Mouse (Mus musculus): ENCODE measurements around the gene Inafm2. TPM values are rescaled to one million over a fixed set of nuclear protein-coding genes. Genes with fewer than 3 reads are reported as not detected.

Gene Inafm2
- polyA plus RNA-seq, 1 experiment from 2014 or later: 26.0 TPM

- Histone ChIP-seq H3K27ac (ENCODE audit: low read length) (no peak overlapping the region), H3K4me2 (ENCODE audit: low read depth, low read length) (no peak overlapping the region), H3K27me3 (ENCODE audit: control insufficient read depth, insufficient read depth, low read length) (no peaks in the 10 kb centered on the region; the same call in 1 of the 2 replicates), H3K9ac (ENCODE audit: low read length) (no peak overlapping the region), H3K4me1 (ENCODE audit: control insufficient read depth, insufficient read depth, low read length) (peaks cover 18% of the 10 kb centered on the region), H3K9me3 (replicated peaks; ENCODE audit: control insufficient read depth, low read length) (no peaks in the 10 kb centered on the region), H3K36me3 (ENCODE audit: control insufficient read depth, insufficient read depth, low read length) (no peaks in the 10 kb centered on the region), H3K4me3 (replicated peaks; ENCODE audit: low read length) (no peak overlapping the region)
- WGBS: 79% methylated on average over 5 of the region's 5 CpGs
- no peak for ATAC-seq (ENCODE audit: insufficient read depth, low FRiP score)
These were observed 13.6 kb upstream of the Inafm2 start for GRCm38 (mm10) chr2:118731981-118732380.

- H3K36me3 ChIP-seq (ENCODE audit: control insufficient read depth, insufficient read depth, low read length): no peaks in the 10 kb centered on the region
- H3K9me3 ChIP-seq (replicated peaks; ENCODE audit: control insufficient read depth, low read length): no peaks in the 10 kb centered on the region
- WGBS: 61% methylated on average over 5 of the region's 5 CpGs
- no peak for ATAC-seq (ENCODE audit: insufficient read depth, low FRiP score)
- peaks cover 12% of the 10 kb centered on the region for H3K4me1 ChIP-seq (ENCODE audit: control insufficient read depth, insufficient read depth, low read length)
- H3K27ac ChIP-seq (ENCODE audit: low read length): no peak overlapping the region
- H3K27me3 ChIP-seq (ENCODE audit: control insufficient read depth, insufficient read depth, low read length): no peaks in the 10 kb centered on the region; the same call in 1 of the 2 replicates
- no peak overlapping the region for H3K9ac ChIP-seq (ENCODE audit: low read length)
- H3K4me3 ChIP-seq (replicated peaks; ENCODE audit: low read length): no peak overlapping the region
- H3K4me2 ChIP-seq (ENCODE audit: low read depth, low read length): no peak overlapping the region
These were observed 12.2 kb upstream of the Inafm2 start for GRCm38 (mm10) chr2:118733341-118733740.

GRCm38 (mm10) chr2:118740341-118740740, 5.2 kb upstream of the Inafm2 start:
- Histone ChIP-seq H3K9me3 (replicated peaks; ENCODE audit: control insufficient read depth, low read length) (no peaks in the 10 kb centered on the region), H3K4me1 (ENCODE audit: control insufficient read depth, insufficient read depth, low read length) (peaks cover 3% of the 10 kb centered on the region; the same call in 1 of the 2 replicates), H3K27me3 (ENCODE audit: control insufficient read depth, insufficient read depth, low read length) (peaks cover 6% of the 10 kb centered on the region; the same call in 1 of the 2 replicates), H3K36me3 (ENCODE audit: control insufficient read depth, insufficient read depth, low read length) (no peaks in the 10 kb centered on the region), H3K4me2 (ENCODE audit: low read depth, low read length) (no peak overlapping the region), H3K4me3 (replicated peaks; ENCODE audit: low read length) (no peak overlapping the region), H3K9ac (ENCODE audit: low read length) (no peak overlapping the region), H3K27ac (ENCODE audit: low read length) (no peak overlapping the region)
- 58% methylated on average over 3 of the region's 3 CpGs for WGBS
- no peak for ATAC-seq (ENCODE audit: insufficient read depth, low FRiP score)

- Histone ChIP-seq H3K27me3 (ENCODE audit: control insufficient read depth, insufficient read depth, low read length) (peaks cover 6% of the 10 kb centered on the region; the same call in 1 of the 2 replicates), H3K4me2 (ENCODE audit: low read depth, low read length) (no peak overlapping the region), H3K4me1 (ENCODE audit: control insufficient read depth, insufficient read depth, low read length) (peaks cover 3% of the 10 kb centered on the region; the same call in 1 of the 2 replicates), H3K36me3 (ENCODE audit: control insufficient read depth, insufficient read depth, low read length) (no peaks in the 10 kb centered on the region), H3K4me3 (replicated peaks; ENCODE audit: low read length) (no peak overlapping the region), H3K9ac (ENCODE audit: low read length) (no peak overlapping the region), H3K27ac (ENCODE audit: low read length) (no peak overlapping the region), H3K9me3 (replicated peaks; ENCODE audit: control insufficient read depth, low read length) (no peaks in the 10 kb centered on the region)
- no peak for ATAC-seq (ENCODE audit: insufficient read depth, low FRiP score)
- WGBS: 58% methylated on average over 9 of the region's 9 CpGs
These were observed 4.4 kb upstream of the Inafm2 start for GRCm38 (mm10) chr2:118741183-118741582.

- ATAC-seq (ENCODE audit: insufficient read depth, low FRiP score): no peak
- 24% methylated on average over 8 of the region's 8 CpGs for WGBS
- no peak overlapping the region for H3K4me2 ChIP-seq (ENCODE audit: low read depth, low read length)
These were observed 2.2 kb upstream of the Inafm2 start for GRCm38 (mm10) chr2:118743261-118743943.

GRCm38 (mm10) chr2:118744621-118745020, 937 bp upstream of the Inafm2 start:
- peaks cover 14% of the 10 kb centered on the region; the same call in 1 of the 2 replicates for H3K4me1 ChIP-seq (ENCODE audit: control insufficient read depth, insufficient read depth, low read length)
- H3K4me2 ChIP-seq (ENCODE audit: low read depth, low read length): peak overlapping the region; percentile 95
- H3K36me3 ChIP-seq (ENCODE audit: control insufficient read depth, insufficient read depth, low read length): no peaks in the 10 kb centered on the region
- peak overlapping the region; percentile 92; the same call in 1 of the 2 replicates for H3K9ac ChIP-seq (ENCODE audit: low read length)
- no peak for ATAC-seq (ENCODE audit: insufficient read depth, low FRiP score)
- no peak overlapping the region for H3K27ac ChIP-seq (ENCODE audit: low read length)
- H3K9me3 ChIP-seq (replicated peaks; ENCODE audit: control insufficient read depth, low read length): no peaks in the 10 kb centered on the region
- peaks cover 6% of the 10 kb centered on the region; the same call in 1 of the 2 replicates for H3K27me3 ChIP-seq (ENCODE audit: control insufficient read depth, insufficient read depth, low read length)
- H3K4me3 ChIP-seq (replicated peaks; ENCODE audit: low read length): no peak overlapping the region
- WGBS: 10% methylated on average over 7 of the region's 7 CpGs

More at GRCm38 (mm10) chr2:118743261-118743943, 2.2 kb upstream of the Inafm2 start:
- H3K4me3 ChIP-seq (replicated peaks; ENCODE audit: low read length): no peak overlapping the region
- H3K27me3 ChIP-seq (ENCODE audit: control insufficient read depth, insufficient read depth, low read length): peaks cover 6% of the 10 kb centered on the region; the same call in 1 of the 2 replicates
- H3K27ac ChIP-seq (ENCODE audit: low read length): no peak overlapping the region
- no peaks in the 10 kb centered on the region for H3K9me3 ChIP-seq (replicated peaks; ENCODE audit: control insufficient read depth, low read length)
- no peak overlapping the region for H3K9ac ChIP-seq (ENCODE audit: low read length)
- H3K36me3 ChIP-seq (ENCODE audit: control insufficient read depth, insufficient read depth, low read length): no peaks in the 10 kb centered on the region
- H3K4me1 ChIP-seq (ENCODE audit: control insufficient read depth, insufficient read depth, low read length): peaks cover 12% of the 10 kb centered on the region; the same call in 1 of the 2 replicates

- Histone ChIP-seq H3K9me3 (replicated peaks; ENCODE audit: control insufficient read depth, low read length) (no peaks in the 10 kb centered on the region), H3K27ac (ENCODE audit: low read length) (peak overlapping the region; percentile 27), H3K36me3 (ENCODE audit: control insufficient read depth, insufficient read depth, low read length) (no peaks in the 10 kb centered on the region), H3K4me2 (ENCODE audit: low read depth, low read length) (peak overlapping the region; percentile 95), H3K4me1 (ENCODE audit: control insufficient read depth, insufficient read depth, low read length) (peaks cover 22% of the 10 kb centered on the region; the same call in 1 of the 2 replicates), H3K27me3 (ENCODE audit: control insufficient read depth, insufficient read depth, low read length) (peaks cover 6% of the 10 kb centered on the region; the same call in 1 of the 2 replicates), H3K9ac (ENCODE audit: low read length) (peak overlapping the region; percentile 92), H3K4me3 (replicated peaks; ENCODE audit: low read length) (peak overlapping the region; percentile 88)
- under 1% methylated on average over 107 of the region's 113 CpGs for WGBS
- peak; percentile 21; the same call in 1 of the 2 replicates for ATAC-seq (ENCODE audit: insufficient read depth, low FRiP score)
These were observed 650 bp downstream of the Inafm2 start for GRCm38 (mm10) chr2:118745915-118746901.

GRCm38 (mm10) chr2:118747301-118747960, 1.9 kb downstream of the Inafm2 start:
- H3K27ac ChIP-seq (ENCODE audit: low read length): peak overlapping the region; percentile 11; the same call in 1 of the 2 replicates
- 32% methylated on average over 10 of the region's 10 CpGs for WGBS

More at GRCm38 (mm10) chr2:118747301-118747960, 1.9 kb downstream of the Inafm2 start:
- H3K9me3 ChIP-seq (replicated peaks; ENCODE audit: control insufficient read depth, low read length): no peaks in the 10 kb centered on the region
- peak overlapping the region; percentile 95 for H3K4me2 ChIP-seq (ENCODE audit: low read depth, low read length)
- no peak for ATAC-seq (ENCODE audit: insufficient read depth, low FRiP score)
- 0 out of 2 replicates have a peak, but pooled peaks cover 6% of the 10 kb centered on the region for H3K27me3 ChIP-seq (ENCODE audit: control insufficient read depth, insufficient read depth, low read length)
- no peak overlapping the region; the same call in 1 of the 2 replicates for H3K9ac ChIP-seq (ENCODE audit: low read length)
- H3K36me3 ChIP-seq (ENCODE audit: control insufficient read depth, insufficient read depth, low read length): no peaks in the 10 kb centered on the region
- H3K4me1 ChIP-seq (ENCODE audit: control insufficient read depth, insufficient read depth, low read length): peaks cover 33% of the 10 kb centered on the region
- H3K4me3 ChIP-seq (replicated peaks; ENCODE audit: low read length): peak overlapping the region; percentile 88

All from stomach, embryonic 16.5 days (tissue).